Comparison of ENCODE assay signal across 14 mouse cellular contexts in genomic region chr8:116384418-116385089, GRCm38 (mm10).
DNase-seq lines count a peak whose midpoint lies in the region; ATAC-seq and TF ChIP-seq lines count a peak whose summit lies in the region.
"Had no signal": no experiment of that assay in that cellular context is flagged by ENCODE, and none has a peak within 500 bp of the region (broad histone marks: within the 10 kb centered on the region; RNA-seq: fewer than 3 reads in every experiment).

No protein-coding gene starts in this region.

- 76% methylated on average over 15 of the region's 15 CpGs for WGBS in heart, embryonic 10.5 days
- WGBS in stomach, embryonic 15.5 days: 83% methylated on average over 15 of the region's 15 CpGs
- WGBS in stomach, postnatal 0 days: 80% methylated on average over 15 of the region's 15 CpGs
- 63% methylated on average over 15 of the region's 15 CpGs for WGBS in midbrain, embryonic 13.5 days

- TF ChIP-seq EP300 in stomach, postnatal 0 days (optimal IDR thresholded peaks at IDR 0.05): no peak

- no peaks in the 10 kb centered on the region for H3K27me3 ChIP-seq in heart, embryonic 10.5 days (ENCODE audit: insufficient read depth, poor library complexity, severe bottlenecking)
- H3K27me3 ChIP-seq in stomach, embryonic 15.5 days (replicated peaks): no peaks in the 10 kb centered on the region
- H3K27me3 ChIP-seq in stomach, postnatal 0 days (ENCODE audit: control insufficient read depth, insufficient read depth, low read length): no peaks in the 10 kb centered on the region
- no peaks in the 10 kb centered on the region for H3K27me3 ChIP-seq in midbrain, embryonic 13.5 days
- H3K27me3 ChIP-seq: embryonic facial prominence, embryonic 12.5 days; midbrain, embryonic 12.5 days had no signal

- H3K9ac ChIP-seq in stomach, embryonic 15.5 days: no peak overlapping the region
- H3K9ac ChIP-seq in stomach, postnatal 0 days (ENCODE audit: low read length): no peak overlapping the region
- no peak overlapping the region for H3K9ac ChIP-seq in midbrain, embryonic 13.5 days (replicated peaks)
- H3K9ac ChIP-seq: embryonic facial prominence, embryonic 12.5 days; lung, embryonic 14.5 days; midbrain, embryonic 12.5 days had no signal

- H3K9me3 ChIP-seq in heart, embryonic 10.5 days: 0 out of 2 replicates have a peak, but pooled peaks cover 2% of the 10 kb centered on the region
- H3K9me3 ChIP-seq in stomach, embryonic 15.5 days: no peaks in the 10 kb centered on the region
- no peaks in the 10 kb centered on the region for H3K9me3 ChIP-seq in stomach, postnatal 0 days (ENCODE audit: control insufficient read depth, low read length)
- no peaks in the 10 kb centered on the region for H3K9me3 ChIP-seq in midbrain, embryonic 13.5 days
- H3K9me3 ChIP-seq: embryonic facial prominence, embryonic 12.5 days; midbrain, embryonic 12.5 days had no signal

- no peak overlapping the region for H3K27ac ChIP-seq in heart, embryonic 10.5 days
- peak overlapping the region; percentile 44; the same call in 1 of the 2 replicates for H3K27ac ChIP-seq in stomach, embryonic 15.5 days
- H3K27ac ChIP-seq in stomach, postnatal 0 days (replicated peaks): no peak overlapping the region
- H3K27ac ChIP-seq in midbrain, embryonic 13.5 days: peak overlapping the region; percentile 51; the same call in 1 of the 2 replicates
- H3K27ac ChIP-seq: embryonic facial prominence, embryonic 12.5 days; heart, adult 2 months; midbrain, embryonic 12.5 days had no signal

- no peak for TF ChIP-seq CTCF in stomach, postnatal 0 days (IDR thresholded peaks at IDR 0.05; ENCODE audit: low read depth)

- no peak overlapping the region for H3K4me3 ChIP-seq in heart, embryonic 10.5 days
- H3K4me3 ChIP-seq in stomach, embryonic 15.5 days (replicated peaks): no peak overlapping the region
- no peak overlapping the region for H3K4me3 ChIP-seq in stomach, postnatal 0 days (ENCODE audit: low read depth, low read length)
- H3K4me3 ChIP-seq in midbrain, embryonic 13.5 days (replicated peaks): no peak overlapping the region
- H3K4me3 ChIP-seq: embryonic facial prominence, embryonic 12.5 days; heart, adult 2 months; midbrain, embryonic 12.5 days had no signal

- H3K36me3 ChIP-seq in heart, embryonic 10.5 days: no peaks in the 10 kb centered on the region
- H3K36me3 ChIP-seq in stomach, embryonic 15.5 days: no peaks in the 10 kb centered on the region
- H3K36me3 ChIP-seq in stomach, postnatal 0 days (ENCODE audit: control insufficient read depth, insufficient read depth, low read length): no peaks in the 10 kb centered on the region
- H3K36me3 ChIP-seq in midbrain, embryonic 13.5 days: no peaks in the 10 kb centered on the region
- H3K36me3 ChIP-seq: embryonic facial prominence, embryonic 12.5 days; midbrain, embryonic 12.5 days had no signal

- no peak for ATAC-seq in stomach, embryonic 15.5 days (ENCODE audit: insufficient read depth, low FRiP score, low read depth)
- no peak for ATAC-seq in stomach, postnatal 0 days (ENCODE audit: low FRiP score, low TSS enrichment)
- ATAC-seq in midbrain, embryonic 13.5 days: no peak
- ATAC-seq in megakaryocyte progenitor cell, adult 5-6 weeks (replicated peaks; ENCODE audit: poor library complexity): no peak
- ATAC-seq: activated CD4-positive, CD25-positive, alpha-beta regulatory T cell, adult 4 months had no signal

- H3K4me1 ChIP-seq in heart, embryonic 10.5 days: peaks cover 8% of the 10 kb centered on the region
- 0 out of 2 replicates have a peak, but pooled peaks cover 6% of the 10 kb centered on the region for H3K4me1 ChIP-seq in stomach, embryonic 15.5 days
- no peaks in the 10 kb centered on the region for H3K4me1 ChIP-seq in stomach, postnatal 0 days (replicated peaks; ENCODE audit: control insufficient read depth, insufficient read depth)
- H3K4me1 ChIP-seq in midbrain, embryonic 13.5 days (replicated peaks): peaks cover 10% of the 10 kb centered on the region

- H3K4me2 ChIP-seq in stomach, embryonic 15.5 days: no peak overlapping the region
- H3K4me2 ChIP-seq in stomach, postnatal 0 days (replicated peaks; ENCODE audit: low read depth): no peak overlapping the region
- H3K4me2 ChIP-seq in midbrain, embryonic 13.5 days (replicated peaks): no peak overlapping the region
- H3K4me2 ChIP-seq: embryonic facial prominence, embryonic 12.5 days; lung, embryonic 14.5 days; midbrain, embryonic 12.5 days had no signal

- peak; percentile 17 for DNase-seq in heart, adult 11 months
- DNase-seq in heart, embryonic 10.5 days (ENCODE audit: low spot score): no peak
- no peak for DNase-seq in stomach, postnatal 0 days (ENCODE audit: low spot score)
- no peak for DNase-seq in testis, postnatal 14 days (ENCODE audit: low spot score)
- no peak for DNase-seq in lung, postnatal 10 days
- DNase-seq: cerebellum, adult 9-10 months; lung, embryonic 14.5 days had no signal

Comparison
In these comparisons a context has a peak if more than half of its experiments do, and no peak if none do; other contexts are left out.
1. H3K27ac ChIP-seq: peak in stomach, embryonic 15.5 days (single experiment) and midbrain, embryonic 13.5 days (single experiment); none in heart, embryonic 10.5 days (single experiment) and stomach, postnatal 0 days (single experiment).